Mouse (Mus musculus) megakaryocyte, embryonic 14.5 days (primary cell): ENCODE measurements around the gene 1700017B05Rik. TPM values are rescaled to one million over a fixed set of nuclear protein-coding genes. Genes with fewer than 3 reads are reported as not detected.
"Not testable (repeated sequence)": the region's sequence is repeated elsewhere in the genome, so short reads cannot be mapped to it uniquely, and the experiment has no call there.

ENCODE experiments used
- H3K27me3 ChIP-seq: replicated peaks from 2 replicates; pipeline ENCODE3; 2012; ENCODE audit warnings: inconsistent platforms
- H3K36me3 ChIP-seq: replicated peaks from 2 replicates; pipeline ENCODE3; 2012; ENCODE audit warnings: low read length, inconsistent platforms, mixed read lengths
- H3K4me1 ChIP-seq: 2 replicates; pipeline ENCODE4 v1.6.1; 2012; ENCODE audit warnings: inconsistent platforms
- H3K4me3 ChIP-seq: replicated peaks from 2 replicates; pipeline ENCODE3; 2012; ENCODE audit warnings: moderate library complexity, mild to moderate bottlenecking, inconsistent platforms
- H3K9me3 ChIP-seq: 2 replicates; pipeline ENCODE4 v1.6.1; 2012; ENCODE audit warnings: inconsistent platforms
- FLI1 ChIP-seq: IDR thresholded peaks from 2 replicates; pipeline ENCODE4 v1.6.1; 2012; ENCODE audit warnings: low read length, inconsistent platforms, mixed read lengths
- GATA1 ChIP-seq: IDR thresholded peaks from 3 replicates; pipeline ENCODE4 v1.6.1; 2012; ENCODE audit warnings: mixed read lengths, low read length, inconsistent platforms, borderline replicate concordance
- polyA plus RNA-seq: library from polyadenylated mRNA; stranded (reverse); fragments of >175 nt; gene quantifications from 2 replicates; pipeline ENCODE4 v1.2.3, GENCODE M21; 2012; ENCODE audit warnings: low replicate concordance; ENCODE audit not compliant: insufficient read depth

1700017B05Rik gene
- 78.6 and 106 TPM in 2 replicates for polyA plus RNA-seq

DNA sequence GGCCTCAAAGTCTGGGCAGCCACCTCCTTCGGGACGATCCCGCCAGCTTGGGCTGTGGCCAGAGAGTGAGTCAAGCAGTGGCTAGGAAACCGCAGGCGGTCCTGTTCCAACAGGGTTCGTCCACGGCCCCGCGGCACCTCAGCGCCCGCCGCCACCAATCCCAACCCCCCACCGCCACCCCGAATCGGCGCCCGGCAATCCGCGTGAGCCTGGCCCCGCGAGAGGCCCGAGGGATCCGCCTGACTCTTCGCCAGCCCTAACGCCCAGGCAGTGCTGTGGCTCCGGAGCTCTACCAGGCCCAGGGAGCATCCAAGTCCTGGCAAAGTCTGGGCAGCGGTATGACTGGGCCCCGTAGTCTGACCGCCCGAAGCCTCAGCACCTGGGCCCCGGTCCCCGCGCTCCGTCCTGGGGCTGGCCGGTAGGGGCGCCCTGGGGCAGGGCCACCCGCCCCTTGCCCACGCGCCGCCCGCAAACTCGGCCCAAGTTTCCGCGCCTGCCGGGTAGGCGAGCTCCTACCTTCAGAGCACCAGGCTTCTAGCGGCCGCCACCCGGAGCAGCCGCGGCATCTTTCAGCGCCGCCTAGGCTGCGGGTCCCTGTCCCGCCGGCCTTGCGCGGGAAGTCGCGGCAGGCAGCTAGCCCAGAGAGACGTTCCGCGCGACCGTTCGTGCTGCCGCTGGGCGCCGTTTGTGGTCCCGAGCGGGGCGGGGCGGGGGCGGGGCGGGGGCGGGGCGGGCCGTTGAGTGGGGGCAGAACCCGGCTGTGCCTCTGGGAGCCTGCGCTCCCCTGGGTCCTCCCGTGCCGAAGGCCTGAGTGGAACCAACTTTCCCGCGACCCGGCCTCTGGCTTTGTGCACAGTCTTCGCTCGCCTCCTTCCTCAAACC lies at the start of gene 1700017B05Rik:
Gene 1700017B05Rik, minus strand, starts transcription at position 700 of the 882 bp plus-strand sequence.
- no peaks in the 10 kb centered on the region for H3K9me3 ChIP-seq
- H3K4me3 ChIP-seq, result peak within 1 kb of the TSS; percentile 93
- peaks cover 84% of the 10 kb centered on the region for H3K4me1 ChIP-seq
- H3K27me3 ChIP-seq, result no peaks in the 10 kb centered on the region
- H3K36me3 ChIP-seq, result peaks cover 39% of the 10 kb centered on the region
- TF ChIP-seq GATA1, result no peak
- TF ChIP-seq FLI1, result no peak

DNA sequence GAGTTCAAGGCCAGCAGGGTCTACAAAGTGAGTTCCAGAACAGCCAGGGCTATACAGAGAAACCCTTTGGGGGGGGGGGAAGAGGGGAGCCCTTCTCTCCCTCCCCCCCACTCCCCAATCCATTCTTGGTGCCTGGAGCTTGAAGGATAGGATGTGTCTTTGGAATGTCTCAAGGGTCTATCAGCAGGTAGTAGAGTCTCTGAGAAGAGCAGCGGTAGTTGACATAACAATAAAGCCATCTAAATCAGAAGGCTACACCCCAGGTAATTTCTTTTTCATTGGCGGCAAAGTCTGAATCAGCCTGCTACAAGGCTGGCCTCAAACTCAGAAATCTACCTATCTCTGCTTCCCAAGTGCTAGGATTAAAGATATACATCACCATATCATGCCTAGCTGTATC lies 48.5 kb upstream of the 1700017B05Rik start:
- Histone ChIP-seq H3K36me3 (no peaks in the 10 kb centered on the region), H3K4me3 (no peak overlapping the region), H3K27me3 (peaks cover 2% of the 10 kb centered on the region), H3K9me3 (peaks cover 5% of the 10 kb centered on the region), H3K4me1 (peaks cover 39% of the 10 kb centered on the region)
- TF ChIP-seq FLI1 (no peak), GATA1 (no peak)

DNA sequence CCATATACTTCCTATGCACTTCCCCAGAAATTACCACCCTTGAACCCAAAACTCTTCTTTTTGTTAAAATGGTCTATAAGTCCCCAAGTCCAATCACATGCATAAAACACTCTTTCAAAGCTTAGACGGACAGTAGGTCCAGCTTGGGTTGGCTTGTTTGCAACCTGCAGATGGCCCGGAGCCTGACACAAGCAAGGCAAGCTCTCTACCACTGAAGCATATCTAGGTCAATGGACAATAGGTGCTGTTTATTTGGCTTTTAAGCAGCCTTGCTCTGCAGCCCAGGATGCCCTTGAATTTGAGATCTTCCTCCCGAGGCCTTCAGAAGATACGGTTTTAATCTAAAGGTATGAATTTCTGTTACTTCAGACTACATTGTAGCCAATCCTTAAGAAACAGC lies 46.9 kb upstream of the 1700017B05Rik start:
- Histone ChIP-seq H3K4me3 (no peak overlapping the region), H3K27me3 (peaks cover 2% of the 10 kb centered on the region), H3K4me1 (peaks cover 31% of the 10 kb centered on the region), H3K36me3 (peaks cover 4% of the 10 kb centered on the region), H3K9me3 (peaks cover 9% of the 10 kb centered on the region)
- no peak for TF ChIP-seq FLI1
- TF ChIP-seq GATA1, result no peak

DNA sequence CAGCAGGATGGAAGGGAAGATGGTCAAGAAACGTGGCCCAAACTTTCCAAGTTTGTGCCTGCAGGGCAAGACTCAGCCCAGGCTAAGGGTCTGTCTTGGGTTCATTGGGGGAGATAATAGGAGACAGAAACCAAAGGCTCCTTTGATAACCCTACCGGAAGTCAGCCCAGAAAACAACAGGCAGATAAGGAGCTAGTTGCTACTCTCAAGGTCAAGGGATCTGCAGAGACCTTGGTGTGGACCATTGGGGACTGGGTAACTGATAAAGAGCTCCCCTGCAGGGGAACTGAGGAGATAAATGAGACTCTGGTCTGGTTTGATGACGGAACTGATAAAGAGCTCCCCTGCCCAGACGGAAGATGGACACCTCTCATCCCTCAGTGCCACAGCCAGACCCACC lies 45.0 kb upstream of the 1700017B05Rik start:
- Histone ChIP-seq H3K4me1 (peaks cover 38% of the 10 kb centered on the region), H3K36me3 (peaks cover 9% of the 10 kb centered on the region), H3K9me3 (peaks cover 13% of the 10 kb centered on the region), H3K27me3 (no peaks in the 10 kb centered on the region), H3K4me3 (peak overlapping the region; percentile 67)
- TF ChIP-seq GATA1, result no peak
- TF ChIP-seq FLI1, result no peak

DNA sequence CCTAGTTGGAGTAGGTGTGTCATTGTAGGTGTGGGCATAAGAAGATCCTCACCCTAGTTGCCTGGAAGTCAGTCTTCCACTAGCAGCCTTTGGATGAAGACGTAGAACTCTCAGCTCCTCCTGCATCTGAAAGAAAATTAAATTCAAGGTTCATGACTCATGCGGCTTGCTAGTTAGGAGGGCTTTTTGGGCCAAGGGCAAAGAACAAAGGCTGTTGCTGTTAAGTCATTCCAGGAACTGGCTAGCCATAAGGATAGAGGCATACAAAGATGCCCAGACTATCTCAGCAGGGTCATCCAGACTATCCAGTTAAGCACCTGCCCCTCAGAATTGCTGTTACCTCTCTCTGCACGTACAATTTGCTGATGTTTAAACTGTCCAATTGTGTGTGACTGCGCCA lies 42.3 kb upstream of the 1700017B05Rik start:
- H3K36me3 ChIP-seq, H3K27me3 ChIP-seq, H3K4me3 ChIP-seq: not testable (repeated sequence)
- Histone ChIP-seq H3K4me1 (peaks cover 61% of the 10 kb centered on the region), H3K9me3 (peaks cover 13% of the 10 kb centered on the region)

DNA sequence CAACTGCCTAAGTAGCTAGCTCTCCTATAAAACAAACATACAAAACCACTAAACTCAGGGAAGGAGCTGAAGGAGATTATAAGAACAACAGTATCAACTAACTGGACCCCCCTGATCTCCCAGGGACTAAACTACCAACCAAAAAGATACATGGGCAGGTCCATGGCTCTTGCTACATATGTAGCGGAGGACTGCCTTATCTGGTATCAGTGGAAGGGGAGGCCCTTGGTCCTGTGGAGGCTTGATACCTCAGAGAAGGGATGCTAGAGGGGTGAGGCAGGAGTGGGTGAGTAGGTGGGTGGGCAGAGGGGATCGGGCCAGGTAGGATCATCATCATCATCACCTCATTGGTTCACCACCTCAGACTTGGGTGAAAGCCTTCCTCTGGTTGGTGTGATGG lies 41.8 kb upstream of the 1700017B05Rik start:
- TF ChIP-seq FLI1 (no peak), GATA1 (no peak)
- Histone ChIP-seq H3K27me3 (no peaks in the 10 kb centered on the region), H3K4me1 (peaks cover 64% of the 10 kb centered on the region), H3K4me3 (no peak overlapping the region), H3K36me3 (peaks cover 9% of the 10 kb centered on the region), H3K9me3 (peaks cover 13% of the 10 kb centered on the region)

DNA sequence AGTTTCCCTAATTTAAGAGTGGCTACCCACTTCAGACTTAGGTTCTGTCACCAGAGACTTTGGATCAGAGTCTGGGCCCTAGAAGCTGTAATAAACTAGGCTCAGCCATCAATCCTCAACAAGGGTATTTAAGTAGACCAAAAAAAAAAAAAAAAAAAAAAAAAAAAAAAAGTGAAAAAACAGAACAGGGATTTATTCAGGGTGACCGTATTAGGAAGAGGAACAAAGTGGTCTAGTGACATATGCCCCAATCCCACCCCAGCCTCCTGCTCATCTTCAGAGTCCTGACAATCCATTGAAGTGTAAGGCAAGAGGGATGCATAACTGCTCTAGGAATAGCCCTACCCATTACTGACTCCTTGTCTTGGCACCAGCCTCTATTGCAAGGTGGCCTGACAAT lies 40.9 kb upstream of the 1700017B05Rik start:
- Histone ChIP-seq H3K36me3 (peaks cover 9% of the 10 kb centered on the region), H3K9me3 (peaks cover 13% of the 10 kb centered on the region), H3K27me3 (no peaks in the 10 kb centered on the region), H3K4me3 (no peak overlapping the region), H3K4me1 (peaks cover 64% of the 10 kb centered on the region)
- TF ChIP-seq GATA1 (no peak), FLI1 (no peak)

DNA sequence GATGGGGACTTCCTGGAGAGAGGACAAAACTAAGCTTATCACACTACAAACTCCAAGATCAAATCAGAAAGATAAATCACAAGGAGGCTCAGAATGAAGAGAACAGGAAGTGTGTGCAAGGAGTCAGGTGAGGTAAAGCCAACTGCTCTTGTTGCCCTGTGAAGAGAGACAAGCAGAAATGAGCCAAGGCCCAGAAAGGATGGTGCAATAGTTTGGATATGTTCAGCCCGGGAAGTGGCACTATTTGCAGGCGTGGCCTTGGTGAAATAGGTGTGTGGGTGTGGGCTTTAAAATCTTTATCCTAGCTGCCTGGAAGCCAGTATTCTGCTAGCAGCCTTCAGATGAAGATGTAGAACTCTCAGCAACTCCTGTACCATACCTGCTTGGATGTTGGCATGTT lies 38.4 kb upstream of the 1700017B05Rik start:
- Histone ChIP-seq H3K9me3 (peaks cover 13% of the 10 kb centered on the region), H3K4me1 (peaks cover 76% of the 10 kb centered on the region), H3K36me3 (peaks cover 13% of the 10 kb centered on the region), H3K27me3 (no peaks in the 10 kb centered on the region), H3K4me3 (no peak overlapping the region)
- TF ChIP-seq FLI1, result no peak
- no peak for TF ChIP-seq GATA1

DNA sequence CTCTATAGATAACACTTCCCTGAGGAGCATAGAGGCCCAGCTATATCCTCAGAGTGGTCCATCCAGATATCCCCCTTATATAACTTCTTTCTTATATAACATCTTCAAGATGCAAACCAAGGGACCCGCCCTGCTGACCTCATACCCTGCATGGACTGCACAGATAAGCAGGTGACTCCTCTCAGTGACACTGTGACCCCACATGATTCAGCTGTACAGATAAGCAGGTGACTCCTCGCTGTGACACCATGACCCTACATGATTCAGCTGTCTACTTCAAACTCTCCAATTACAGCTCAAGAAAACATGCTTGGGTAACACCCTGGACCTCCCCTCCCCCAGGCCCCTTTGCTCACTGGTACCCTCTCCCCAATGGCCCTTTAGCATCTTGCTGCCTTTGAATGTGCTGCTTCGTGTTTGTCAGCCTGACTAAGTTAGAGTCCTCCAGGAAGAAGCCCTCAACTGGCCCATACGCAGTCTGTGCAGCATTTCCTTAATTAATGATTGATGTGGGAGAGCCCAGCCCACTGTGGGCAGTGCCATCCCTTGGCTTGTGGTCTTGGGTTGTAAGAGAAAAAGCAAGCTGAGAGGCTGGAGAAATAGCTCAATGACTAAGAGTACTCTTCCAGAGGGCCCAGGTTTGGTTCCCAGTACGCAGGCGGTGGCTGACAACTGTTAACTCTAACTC lies 37.5 kb upstream of the 1700017B05Rik start:
- Histone ChIP-seq H3K9me3 (peaks cover 9% of the 10 kb centered on the region), H3K36me3 (peaks cover 11% of the 10 kb centered on the region), H3K4me3 (peak overlapping the region; percentile 51)

DNA sequence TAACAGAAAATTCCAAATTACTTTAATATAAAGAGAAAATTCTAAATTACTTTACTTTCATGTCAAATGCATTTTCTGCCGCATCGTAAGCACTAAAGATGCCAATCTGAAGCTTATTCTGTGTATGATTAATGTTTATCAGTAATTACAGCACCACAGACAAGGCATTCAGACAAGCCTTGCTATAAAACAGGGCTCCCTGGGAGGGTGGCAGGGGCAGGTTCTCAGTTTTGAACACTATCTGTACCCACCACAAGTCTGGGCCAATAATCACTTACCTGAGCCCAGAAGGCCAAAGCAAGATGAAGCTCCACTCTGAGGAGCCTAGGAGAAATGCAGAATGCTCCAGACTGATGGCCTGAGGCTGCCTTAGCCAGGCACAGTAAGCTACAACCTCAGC lies 35.5 kb upstream of the 1700017B05Rik start:
- peaks cover 94% of the 10 kb centered on the region for H3K4me1 ChIP-seq
- no peak overlapping the region for H3K4me3 ChIP-seq
- no peak for TF ChIP-seq GATA1
- TF ChIP-seq FLI1, result no peak
- H3K9me3 ChIP-seq, result no peaks in the 10 kb centered on the region
- H3K27me3 ChIP-seq, result no peaks in the 10 kb centered on the region
- peaks cover 9% of the 10 kb centered on the region for H3K36me3 ChIP-seq

More for the DNA sequence above, 37.5 kb upstream of the 1700017B05Rik start:
- TF ChIP-seq FLI1 (no peak), GATA1 (peak; percentile 97)
- Histone ChIP-seq H3K27me3 (no peaks in the 10 kb centered on the region), H3K4me1 (peaks cover 85% of the 10 kb centered on the region)
